Mouse (Mus musculus): Measurements from ENCODE around the gene Ptprr.

Gene Ptprr

DNA sequence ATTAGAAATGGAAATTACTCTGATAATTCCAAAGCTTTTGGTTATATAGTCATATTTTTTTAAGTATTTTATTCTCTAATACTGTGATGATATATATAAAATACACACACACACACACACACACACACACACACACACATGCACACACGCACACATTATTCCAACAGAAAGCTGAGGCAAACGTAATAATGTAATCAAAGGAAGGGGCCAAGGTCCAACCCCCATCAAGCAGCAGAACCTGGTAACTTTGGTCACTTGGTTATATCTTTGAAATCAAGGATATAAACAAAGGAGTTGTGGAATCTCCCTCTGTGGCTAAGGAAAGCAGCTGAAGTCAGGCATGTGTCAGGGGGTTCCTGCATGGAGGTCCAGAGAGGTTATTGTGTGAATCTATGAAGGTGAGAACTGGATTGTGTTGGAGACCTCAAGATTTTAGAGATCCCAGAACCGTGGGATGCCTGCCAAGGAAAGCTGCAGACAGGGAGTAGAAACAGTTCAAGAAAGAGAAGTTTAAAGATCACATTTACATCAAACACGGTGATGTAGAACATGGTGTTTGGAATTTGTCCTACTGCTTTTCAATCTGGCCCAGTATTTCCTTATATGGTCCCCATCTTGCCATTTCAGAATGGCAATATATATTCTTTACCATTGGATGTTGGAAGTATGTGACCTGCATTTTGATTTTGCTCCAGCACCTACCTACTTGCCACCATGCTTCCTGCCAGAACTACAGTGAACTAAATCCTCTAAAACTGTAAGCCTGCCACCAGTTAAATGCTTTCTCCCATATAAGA, 98.1 kb downstream of the Ptprr start:
- in situ Hi-C loops (cut with MboI; ENCODE audit: low sequenced_read_pairs): no loop called here

DNA sequence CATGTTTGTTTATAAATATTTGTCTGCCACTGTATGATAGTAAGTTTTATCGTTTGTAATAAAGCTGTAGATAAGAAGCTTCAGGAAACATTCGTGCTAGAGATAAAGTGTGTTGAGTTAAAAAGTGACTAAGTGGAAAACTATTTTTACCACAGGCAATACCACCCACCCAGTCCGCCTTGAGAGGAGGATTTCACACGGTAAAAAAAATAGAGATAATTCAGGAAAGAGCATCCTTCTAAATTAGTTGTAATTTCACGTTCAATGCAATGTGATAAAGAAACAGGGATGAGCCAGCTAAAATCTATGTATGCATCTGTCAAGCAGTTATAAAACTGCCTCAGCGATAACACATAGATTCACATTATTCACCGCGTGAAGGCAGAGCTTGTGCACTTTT, 99.0 kb downstream of the Ptprr start:
- in situ Hi-C loops (cut with MboI; ENCODE audit: low sequenced_read_pairs): no loop called here

DNA sequence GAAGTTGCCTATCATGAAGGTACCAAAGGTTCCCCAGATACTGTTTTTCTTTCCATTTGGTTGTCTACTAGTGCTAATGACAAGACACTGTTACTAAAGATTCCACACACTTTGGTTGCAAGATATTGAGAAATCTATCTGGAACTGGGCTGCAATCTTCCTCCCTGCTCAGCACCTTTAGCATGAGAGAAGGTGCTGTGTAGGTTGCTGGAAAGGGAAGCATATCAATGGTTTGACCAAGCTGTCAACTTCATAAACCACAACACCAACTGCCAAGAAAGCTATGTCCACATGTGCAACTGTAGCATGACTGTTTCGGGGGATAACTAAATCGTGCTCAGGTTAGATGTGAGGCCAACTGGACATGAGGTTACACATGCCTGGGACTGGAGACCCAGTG, 103.5 kb downstream of the Ptprr start:
- in situ Hi-C loops (cut with MboI; ENCODE audit: low sequenced_read_pairs): no loop called here

DNA sequence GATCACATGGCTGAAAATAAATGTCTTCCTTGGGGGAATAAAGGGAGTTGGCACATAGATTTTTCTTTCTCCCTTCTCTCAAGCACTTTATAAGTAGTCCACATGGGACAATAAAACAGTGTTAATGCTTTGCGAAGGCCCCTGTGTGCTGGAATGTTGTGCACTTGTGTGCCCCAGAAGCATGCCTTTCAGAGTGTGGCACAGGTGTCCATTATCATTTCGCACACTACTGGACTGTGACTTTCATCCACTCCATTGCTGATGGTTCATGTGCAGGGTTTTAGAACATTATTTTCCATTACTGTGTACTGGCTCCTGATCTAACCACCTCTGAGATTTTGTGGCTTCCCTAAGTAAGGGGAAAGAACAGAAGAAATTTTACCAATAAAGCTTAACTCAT, 105.8 kb downstream of the Ptprr start:
- in situ Hi-C loops (cut with MboI; ENCODE audit: low sequenced_read_pairs): no loop called here

DNA sequence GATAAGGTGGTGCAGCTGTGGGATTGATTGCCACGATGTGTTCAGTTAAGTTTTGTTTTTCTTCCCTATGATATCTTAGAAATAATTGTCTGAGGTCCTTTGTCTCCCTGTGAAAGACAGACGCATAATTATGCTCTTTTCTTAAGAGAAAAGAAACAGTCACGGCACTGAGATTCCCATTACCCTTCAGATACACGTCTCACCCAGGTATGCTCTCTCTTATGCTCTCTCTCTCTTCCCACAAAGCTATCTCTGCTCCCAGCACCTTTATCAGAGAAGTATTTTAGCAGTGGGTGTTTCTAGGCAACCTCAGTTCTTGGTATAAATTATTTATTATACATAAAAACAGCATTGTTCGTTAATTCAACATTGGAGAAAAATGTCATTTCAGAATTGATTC, 107.4 kb downstream of the Ptprr start:
- in situ Hi-C loops (cut with MboI; ENCODE audit: low sequenced_read_pairs): no loop called here

DNA sequence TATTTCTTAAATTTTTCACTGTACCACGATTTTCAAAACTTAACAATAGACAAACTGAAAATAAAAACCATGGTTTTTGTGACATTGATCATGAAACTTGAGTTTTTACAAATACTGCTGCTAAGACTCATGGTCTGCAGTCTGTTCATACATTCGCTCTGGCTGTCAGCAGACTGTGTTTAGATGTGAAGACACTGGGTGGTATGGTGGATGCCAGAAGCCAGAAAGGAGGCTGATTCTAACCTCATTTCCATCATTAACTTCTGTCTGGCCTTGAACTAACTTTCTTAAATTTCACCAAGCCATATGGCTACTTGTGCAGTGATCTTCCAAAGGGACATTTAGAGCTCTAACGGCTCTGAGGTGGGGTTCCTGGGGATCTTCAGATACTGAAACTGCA, 112.4 kb downstream of the Ptprr start:
- in situ Hi-C loops (cut with MboI; ENCODE audit: low sequenced_read_pairs): no loop called here

DNA sequence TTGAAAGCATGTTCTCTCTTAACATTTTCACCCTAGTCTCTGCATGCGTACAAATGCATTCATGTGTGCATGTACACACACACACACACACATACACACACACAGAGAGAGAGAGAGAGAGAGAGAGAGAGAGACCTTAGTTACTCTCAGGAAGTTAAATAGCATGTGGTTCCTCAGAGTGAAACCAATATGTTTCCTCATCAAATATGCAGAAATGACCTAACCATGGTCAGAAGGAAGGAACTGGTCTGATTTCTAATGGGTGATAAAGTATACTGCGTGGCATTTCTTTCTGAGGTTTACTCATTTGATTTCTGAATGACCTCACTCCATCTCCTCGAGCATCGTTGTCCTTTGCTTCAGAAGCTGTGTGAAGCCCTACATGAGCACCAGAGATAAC, 113.2 kb downstream of the Ptprr start:
- in situ Hi-C loops (cut with MboI; ENCODE audit: low sequenced_read_pairs): no loop called here

DNA sequence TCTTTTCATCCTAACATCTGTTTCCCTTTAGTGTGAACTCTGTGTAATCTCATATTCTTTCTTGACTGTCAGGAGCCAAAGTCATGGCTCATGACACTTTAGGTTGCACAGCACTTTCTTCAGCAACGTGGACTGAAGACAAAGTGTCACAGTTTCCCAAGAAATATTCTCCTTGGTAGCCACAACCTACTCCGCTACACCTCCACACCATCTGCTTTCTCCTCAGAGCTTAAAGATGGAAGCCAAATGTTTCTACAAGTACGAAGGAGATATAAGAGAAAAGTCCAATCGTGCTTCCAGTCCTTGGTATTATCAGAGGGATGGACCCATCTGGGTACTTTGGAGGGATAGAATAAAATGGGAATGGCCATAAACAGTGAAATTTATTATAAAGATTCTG, 114.2 kb downstream of the Ptprr start:
- in situ Hi-C loops (cut with MboI; ENCODE audit: low sequenced_read_pairs): no loop called here

DNA sequence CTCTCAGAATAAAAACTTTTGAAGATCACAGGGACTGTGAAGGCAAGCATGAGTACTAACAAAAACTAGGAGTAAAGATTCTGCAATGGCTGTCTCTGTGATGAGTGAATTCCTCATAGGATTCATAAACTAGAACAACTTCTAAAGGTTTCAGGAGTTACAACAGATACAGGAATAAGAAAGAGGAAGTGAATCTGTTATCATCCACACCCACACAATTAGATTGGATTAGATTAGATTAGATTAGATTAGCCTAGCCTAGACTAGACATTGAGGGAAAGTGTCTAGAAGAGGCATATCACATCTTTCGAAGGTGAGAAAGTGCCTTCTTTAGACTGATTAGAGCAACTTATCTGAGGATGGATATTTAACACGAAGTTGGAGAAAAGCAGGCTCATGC, 117.2 kb downstream of the Ptprr start:
- in situ Hi-C loops (cut with MboI; ENCODE audit: low sequenced_read_pairs): no loop called here

DNA sequence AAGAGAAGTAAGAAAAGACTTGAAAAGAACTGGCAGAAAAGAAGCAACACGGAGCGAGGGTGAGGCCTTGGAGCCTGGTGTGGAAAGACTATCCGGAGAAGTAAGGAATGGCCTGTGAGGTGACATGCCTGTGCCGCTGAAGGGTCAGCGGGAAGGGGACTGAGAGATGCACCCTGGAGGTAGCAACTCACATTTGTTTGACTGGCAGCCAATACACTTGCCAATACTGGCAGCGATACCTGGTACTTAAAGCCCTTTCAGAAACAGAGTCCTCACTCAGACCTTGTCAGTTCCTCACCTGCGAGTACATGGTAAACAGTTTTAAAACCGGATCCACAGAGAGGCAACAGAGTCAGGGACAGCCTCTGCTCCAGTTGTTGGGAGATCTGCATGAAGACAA, 122.2 kb downstream of the Ptprr start:
- in situ Hi-C loops (cut with MboI; ENCODE audit: low sequenced_read_pairs): no loop called here

DNA sequence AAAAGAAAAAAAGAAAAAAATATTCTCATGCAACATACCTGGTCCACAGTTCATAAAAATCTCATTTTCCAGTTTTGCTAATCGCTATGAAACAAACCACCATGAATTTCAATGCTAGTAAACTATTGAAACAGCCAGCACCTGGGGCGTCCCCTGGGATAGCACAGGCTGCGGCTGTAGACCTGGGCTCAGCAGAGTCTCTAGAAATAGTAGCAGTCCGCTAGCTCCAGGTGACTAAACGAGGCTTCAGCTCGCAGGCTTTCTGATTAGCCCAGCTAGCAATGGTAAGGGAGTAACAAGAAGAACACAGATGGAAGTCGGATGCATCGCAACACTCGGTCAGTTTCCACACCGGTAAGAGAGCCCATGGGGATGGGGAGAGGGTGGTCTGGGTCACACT, 125.7 kb downstream of the Ptprr start:
- in situ Hi-C loops (cut with MboI; ENCODE audit: low sequenced_read_pairs): no loop called here

DNA sequence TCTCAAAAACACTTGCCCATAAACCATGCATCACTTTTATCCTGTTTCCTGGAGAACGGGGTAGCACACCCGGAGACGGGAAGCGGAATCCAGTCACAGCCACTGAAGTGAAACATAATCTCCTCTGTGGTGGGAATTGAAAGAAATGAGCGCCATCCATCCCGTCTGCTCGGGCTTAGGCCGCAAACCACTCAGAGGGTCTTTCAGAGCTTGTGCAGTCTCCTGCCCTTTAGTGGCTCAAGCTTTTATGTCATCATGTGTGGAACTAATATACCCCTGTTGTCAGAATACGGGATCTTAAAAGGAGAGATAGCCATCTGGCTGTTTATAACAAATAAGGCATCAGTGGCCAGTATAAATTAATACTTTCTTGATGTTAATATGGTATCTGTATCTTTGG, 128.1 kb downstream of the Ptprr start:
- in situ Hi-C loops (cut with MboI; ENCODE audit: low sequenced_read_pairs): no loop called here

DNA sequence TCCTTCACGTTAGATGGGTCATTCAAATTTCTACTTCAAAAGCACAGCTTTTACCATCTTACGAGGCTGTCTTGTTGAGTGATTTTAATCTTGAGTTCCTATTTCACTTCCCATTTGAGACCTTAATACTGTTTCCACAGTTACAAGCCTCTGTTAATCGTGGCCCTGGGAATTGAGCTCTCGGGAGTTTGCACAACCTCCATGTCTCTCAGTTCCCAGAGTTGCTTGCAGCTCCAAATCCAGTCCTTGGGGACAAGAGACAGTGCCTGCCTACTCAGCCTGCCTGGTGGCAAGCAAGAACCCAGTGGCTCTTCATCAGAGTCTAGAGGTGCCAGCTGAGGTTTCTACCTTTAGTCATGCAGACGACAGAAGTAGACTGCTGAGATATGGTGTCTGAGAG, 136.7 kb downstream of the Ptprr start:
- in situ Hi-C loops (cut with MboI; ENCODE audit: low sequenced_read_pairs): no loop called here

DNA sequence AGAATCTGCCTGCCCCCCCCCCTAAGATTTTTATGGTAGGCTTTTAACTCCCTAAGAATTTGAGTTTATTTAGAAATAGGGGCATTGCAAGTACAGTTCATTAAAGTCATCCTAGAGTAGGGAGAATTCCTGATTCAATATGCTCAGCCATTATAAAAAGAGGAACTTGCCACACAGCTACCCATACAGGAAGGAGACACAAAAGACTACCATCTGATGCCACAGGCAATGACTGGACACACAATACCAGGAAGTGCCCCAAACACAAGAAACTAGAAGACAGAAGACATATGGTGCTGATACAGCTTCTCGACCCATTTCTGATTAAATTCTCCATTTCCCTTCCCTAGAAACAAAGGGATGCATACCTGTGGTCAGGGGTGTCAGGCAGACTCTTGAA, 138.7 kb downstream of the Ptprr start:
- in situ Hi-C loops (cut with MboI; ENCODE audit: low sequenced_read_pairs): no loop called here

DNA sequence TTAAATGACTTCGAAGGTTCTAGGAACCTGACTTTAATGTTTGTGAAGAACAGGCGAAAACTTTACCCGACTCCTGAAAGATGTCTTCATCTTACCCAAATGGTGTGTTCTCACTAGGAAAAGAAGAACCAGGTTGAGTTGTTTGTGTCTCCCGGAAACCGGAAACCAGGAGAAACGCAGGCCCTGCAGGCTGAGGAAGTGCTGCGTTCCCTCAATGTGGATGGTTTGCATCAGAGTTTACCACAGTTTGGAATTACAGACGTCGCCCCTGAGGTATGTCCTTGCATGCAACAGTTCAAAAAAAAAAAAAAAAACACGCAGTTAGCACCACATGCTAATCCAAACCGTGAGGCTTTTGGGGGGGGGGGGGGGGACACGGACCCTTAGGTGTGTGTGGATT, 144.3 kb downstream of the Ptprr start:
- in situ Hi-C loops (cut with MboI; ENCODE audit: low sequenced_read_pairs): no loop called here

DNA sequence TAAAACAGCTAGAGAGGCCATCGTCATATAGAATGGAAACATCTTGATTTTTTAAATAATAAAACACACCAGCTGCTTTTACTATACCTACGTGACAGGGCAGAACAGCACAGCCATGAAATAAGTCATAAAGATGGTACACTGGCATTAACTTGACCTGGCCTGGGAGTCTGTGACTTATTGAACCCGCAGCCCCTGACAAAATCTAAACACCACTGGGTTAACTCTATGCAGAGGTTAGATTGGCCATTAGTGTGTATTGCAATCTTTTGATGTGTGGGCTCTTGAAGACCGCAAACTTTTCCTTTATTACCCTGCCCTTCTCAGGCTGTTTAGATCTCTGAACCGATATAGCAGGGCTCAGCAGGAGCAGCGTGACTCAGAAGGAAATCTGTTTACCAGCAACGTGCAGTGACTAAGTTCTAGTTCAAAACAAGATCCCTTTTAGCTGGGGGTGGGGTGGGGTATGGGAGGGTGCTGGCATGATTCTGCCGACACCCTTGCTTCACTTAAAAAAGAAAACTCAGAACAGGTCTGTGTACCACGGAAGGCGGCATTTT, 157.4 kb downstream of the Ptprr start:
- in situ Hi-C loops (cut with MboI; ENCODE audit: low sequenced_read_pairs): loop anchor here (25.0 kb wide), 1 partner anchor 763 kb away; no protein-coding TSS in a partner anchor

DNA sequence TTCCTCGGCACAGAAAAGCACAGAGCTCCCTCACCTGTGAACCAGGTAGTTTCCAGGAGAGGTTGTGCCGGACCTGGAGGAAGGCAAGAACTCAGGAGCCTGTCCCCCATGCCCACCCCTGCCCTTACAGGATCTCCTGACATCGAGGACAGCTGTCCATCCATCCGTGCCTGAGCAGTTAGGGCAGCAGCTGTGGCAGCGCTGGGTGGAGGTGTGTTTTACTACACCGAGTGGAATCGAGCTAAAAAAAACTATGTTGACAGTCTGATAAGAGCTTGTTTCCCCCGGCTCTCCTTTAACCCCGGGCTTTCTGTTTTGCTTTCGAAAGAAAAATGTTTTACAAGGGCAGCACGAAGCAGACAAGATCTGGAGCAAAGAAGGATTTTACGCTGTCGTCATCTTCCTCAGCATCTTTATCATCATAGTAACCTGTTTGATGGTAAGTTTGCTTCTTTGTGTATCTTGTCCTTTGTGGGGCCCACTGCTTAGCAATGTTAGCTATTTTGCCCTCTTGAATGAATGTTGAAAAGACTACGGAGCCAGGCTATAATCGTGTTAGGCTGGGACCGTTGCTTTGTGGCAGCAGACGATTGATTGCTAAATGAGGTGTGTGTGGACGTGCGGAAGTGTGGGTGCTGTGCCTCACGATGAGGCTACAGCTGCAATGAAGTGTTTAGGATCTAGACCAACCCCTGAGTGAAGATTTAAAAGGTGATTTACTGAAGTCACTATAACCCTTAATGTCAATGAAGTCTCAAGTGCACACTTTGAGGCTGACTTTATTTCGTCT, 159.6 kb downstream of the Ptprr start:
- in situ Hi-C loops (cut with MboI; ENCODE audit: low sequenced_read_pairs): loop anchor here (25.0 kb wide), 1 partner anchor 765 kb away; no protein-coding TSS in a partner anchor

DNA sequence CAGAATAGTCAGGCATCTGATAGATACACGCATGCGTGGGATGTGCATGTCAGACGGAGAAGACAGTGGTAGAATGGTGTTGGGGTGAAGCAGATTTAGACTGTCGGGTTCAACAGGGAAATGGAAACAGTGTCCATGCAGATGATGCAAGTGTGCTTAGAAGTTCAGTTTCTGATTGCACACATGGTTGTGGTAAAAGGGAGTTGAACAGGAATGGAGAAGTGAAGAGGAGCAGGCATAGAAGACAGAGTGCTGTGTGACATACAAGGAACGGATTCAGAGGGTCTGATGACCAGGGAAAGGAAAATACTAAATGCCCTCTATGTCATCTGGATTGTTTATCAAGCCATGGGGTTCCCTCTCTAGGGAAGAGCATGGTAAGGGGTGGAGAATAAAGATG, 163.2 kb downstream of the Ptprr start:
- in situ Hi-C loops (cut with MboI; ENCODE audit: low sequenced_read_pairs): loop anchor here (25.0 kb wide), 1 partner anchor 769 kb away; no protein-coding TSS in a partner anchor

DNA sequence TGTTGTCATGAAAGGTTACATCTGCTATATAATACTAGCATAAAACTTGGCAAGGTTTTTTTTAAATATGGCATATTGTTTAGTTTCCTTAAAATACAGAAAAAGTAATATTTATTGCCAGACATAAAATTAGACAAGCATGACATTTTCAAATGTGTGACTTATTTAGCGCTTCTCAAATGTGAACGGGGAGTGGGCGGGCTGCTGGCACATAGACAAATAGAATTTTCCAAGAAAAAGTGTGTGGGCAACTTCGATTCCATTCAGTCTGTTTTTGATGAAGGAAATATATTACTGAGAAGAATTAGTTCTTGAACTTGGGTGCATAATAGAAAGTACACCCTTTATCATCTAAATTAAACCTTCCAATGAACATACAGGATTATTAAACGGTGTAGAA, 164.2 kb downstream of the Ptprr start:
- in situ Hi-C loops (cut with MboI; ENCODE audit: low sequenced_read_pairs): loop anchor here (25.0 kb wide), 1 partner anchor 770 kb away; no protein-coding TSS in a partner anchor

DNA sequence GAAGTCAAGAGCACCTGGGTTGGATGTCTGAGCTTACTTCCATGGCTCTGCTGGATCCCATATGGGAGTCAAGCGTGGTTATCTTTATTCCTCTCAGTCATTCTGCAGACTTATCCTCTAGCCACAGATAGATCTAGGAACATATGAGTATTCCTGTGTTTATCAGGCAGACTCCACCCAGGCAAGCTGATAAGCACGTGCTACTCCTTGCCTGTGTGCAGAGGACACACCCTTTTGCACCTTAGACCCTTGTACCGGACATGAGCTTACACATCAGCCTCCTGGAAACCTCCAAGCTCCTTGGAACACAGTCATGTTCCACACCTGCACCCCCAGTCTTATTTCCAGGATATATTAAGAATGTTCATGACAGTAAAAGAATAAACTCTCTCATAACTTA, 165.2 kb downstream of the Ptprr start:
- in situ Hi-C loops (cut with MboI; ENCODE audit: low sequenced_read_pairs): loop anchor here (25.0 kb wide), 1 partner anchor 771 kb away; no protein-coding TSS in a partner anchor

DNA sequence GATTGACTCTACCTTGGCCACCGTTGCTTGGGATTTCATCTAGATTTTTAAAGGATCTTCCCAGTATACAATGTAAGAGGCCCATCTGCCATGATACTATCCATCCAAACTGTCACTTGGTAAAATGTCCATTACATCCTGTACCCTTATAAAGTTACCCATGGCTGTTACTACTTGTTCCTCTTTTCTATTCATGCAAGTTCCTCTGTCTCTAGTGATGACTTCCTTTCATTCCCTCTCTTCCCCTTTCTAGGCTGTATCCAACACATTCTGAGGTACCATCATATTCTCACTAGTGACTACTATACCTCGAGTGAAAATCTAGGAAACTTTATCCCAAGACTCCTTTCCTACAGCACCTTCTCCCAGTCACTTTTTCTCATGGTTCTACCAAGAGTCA, 173.7 kb downstream of the Ptprr start:
- in situ Hi-C loops (cut with MboI; ENCODE audit: low sequenced_read_pairs): loop anchor here (25.0 kb wide), 1 partner anchor 779 kb away; no protein-coding TSS in a partner anchor

DNA sequence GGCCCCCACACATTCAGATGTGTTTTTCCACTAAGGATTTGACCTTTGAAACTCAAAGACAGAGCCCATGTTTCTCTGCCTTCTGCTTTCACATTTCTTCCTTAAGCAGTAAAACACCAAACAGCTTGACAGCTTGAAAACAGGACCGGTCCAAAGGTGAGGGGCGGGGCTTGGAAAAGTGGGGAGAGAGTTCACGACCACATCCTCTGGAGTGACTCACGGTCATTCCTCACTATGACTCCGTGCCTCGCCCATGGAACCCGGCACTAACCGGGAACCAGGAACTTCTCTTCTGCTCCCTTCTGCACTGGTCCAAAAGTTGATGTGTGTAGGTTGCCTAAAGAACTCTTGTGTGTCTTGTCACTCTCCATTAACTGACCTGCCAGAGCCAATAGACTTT, 174.3 kb downstream of the Ptprr start:
- in situ Hi-C loops (cut with MboI; ENCODE audit: low sequenced_read_pairs): loop anchor here (25.0 kb wide), 1 partner anchor 780 kb away; no protein-coding TSS in a partner anchor

Measured in CH12F3 (cell line).